Mouse (Mus musculus) ES-Bruce4 (cell line): ENCODE measurements around the gene Ccdc181. TPM values are rescaled to one million over a fixed set of nuclear protein-coding genes. Genes with fewer than 3 reads are reported as not detected.

Experiments
- H3K27ac ChIP-seq: 2 replicates; pipeline ENCODE4 v1.5.1; 2012; ENCODE audit warnings: low read length, inconsistent platforms; ENCODE audit not compliant: insufficient read depth
- H3K27me3 ChIP-seq: 2 replicates; pipeline ENCODE4 v1.6.1; 2012; ENCODE audit warnings: mild to moderate bottlenecking, low read length, inconsistent platforms; ENCODE audit not compliant: control insufficient read depth, poor library complexity, insufficient read depth, severe bottlenecking
- H3K36me3 ChIP-seq: 2 replicates; pipeline ENCODE4 v1.6.1; 2012; ENCODE audit warnings: inconsistent platforms, mild to moderate bottlenecking, low read length, moderate library complexity; ENCODE audit not compliant: control insufficient read depth, poor library complexity, insufficient read depth, severe bottlenecking
- H3K4me1 ChIP-seq: one replicate; pipeline ENCODE4 v1.8.1; 2011; ENCODE audit warnings: low read length; ENCODE audit not compliant: control insufficient read depth, insufficient read depth
- H3K4me3 ChIP-seq: 2 replicates; pipeline ENCODE4 v1.5.1; 2011; ENCODE audit warnings: low read depth, mild to moderate bottlenecking, low read length
- H3K9ac ChIP-seq: 2 replicates; pipeline ENCODE4 v1.6.1; 2012; ENCODE audit warnings: low read depth, mild to moderate bottlenecking, inconsistent platforms; ENCODE audit not compliant: poor library complexity, severe bottlenecking
- H3K9me3 ChIP-seq: replicated peaks from 2 replicates; pipeline ENCODE4 v1.6.1; 2012; ENCODE audit warnings: mild to moderate bottlenecking, low read length, inconsistent platforms; ENCODE audit not compliant: control insufficient read depth, poor library complexity, insufficient read depth, severe bottlenecking
- CTCF ChIP-seq: IDR thresholded peaks from one replicate; pipeline ENCODE4 v1.8.1; 2011; ENCODE audit warnings: low read depth, low read length
- EP300 ChIP-seq: IDR thresholded peaks from 2 replicates; pipeline ENCODE4 v1.6.1; 2011; ENCODE audit warnings: low read depth, low read length; ENCODE audit not compliant: insufficient read depth
- POLR2A ChIP-seq: IDR thresholded peaks from one replicate; pipeline ENCODE4 v1.8.1; 2011; ENCODE audit warnings: low read length; ENCODE audit not compliant: insufficient read depth
- polyA plus RNA-seq: library from polyadenylated mRNA; stranded (reverse); fragments of >200 nt; gene quantifications from 2 replicates; pipeline ENCODE4 v1.2.4, GENCODE M21; 2011; ENCODE audit warnings: low read depth; ENCODE audit not compliant: missing spikeins, insufficient read depth, insufficient read length

Gene Ccdc181
- polyA plus RNA-seq, 1 experiment, result 10.2 TPM

GRCm38 (mm10) chr1:164270941-164271340 is 4.4 kb upstream of the Ccdc181 start:
- H3K27me3 ChIP-seq, result no peaks in the 10 kb centered on the region
- no peaks in the 10 kb centered on the region for H3K36me3 ChIP-seq
- H3K9ac ChIP-seq, result no peak overlapping the region
- no peaks in the 10 kb centered on the region for H3K4me1 ChIP-seq
- H3K9me3 ChIP-seq, result no peaks in the 10 kb centered on the region
- TF ChIP-seq POLR2A, result no peak
- no peak for TF ChIP-seq EP300
- no peak for TF ChIP-seq CTCF
- H3K4me3 ChIP-seq, result no peak overlapping the region
- H3K27ac ChIP-seq, result no peak overlapping the region

GRCm38 (mm10) chr1:164273659-164274058 is 1.7 kb upstream of the Ccdc181 start:
- H3K27ac ChIP-seq, result no peak overlapping the region
- no peaks in the 10 kb centered on the region for H3K4me1 ChIP-seq
- H3K4me3 ChIP-seq, result no peak overlapping the region
- H3K27me3 ChIP-seq, result no peaks in the 10 kb centered on the region
- no peak for TF ChIP-seq EP300
- TF ChIP-seq CTCF, result no peak
- no peak for TF ChIP-seq POLR2A
- H3K9ac ChIP-seq, result no peak overlapping the region
- no peaks in the 10 kb centered on the region for H3K9me3 ChIP-seq
- H3K36me3 ChIP-seq, result no peaks in the 10 kb centered on the region

GRCm38 (mm10) chr1:164276552-164276951 is 1.2 kb downstream of the Ccdc181 start:
- TF ChIP-seq POLR2A (no peak), EP300 (no peak), CTCF (no peak)
- Histone ChIP-seq H3K36me3 (no peaks in the 10 kb centered on the region), H3K9me3 (no peaks in the 10 kb centered on the region), H3K27ac (no peak overlapping the region), H3K4me1 (no peaks in the 10 kb centered on the region), H3K4me3 (no peak overlapping the region), H3K27me3 (no peaks in the 10 kb centered on the region), H3K9ac (no peak overlapping the region)

- H3K9ac ChIP-seq, result no peak overlapping the region
- no peak overlapping the region for H3K4me3 ChIP-seq
- H3K4me1 ChIP-seq, result no peaks in the 10 kb centered on the region
- H3K27ac ChIP-seq, result no peak overlapping the region
- no peaks in the 10 kb centered on the region; the same call in 1 of the 2 replicates for H3K36me3 ChIP-seq
- H3K27me3 ChIP-seq, result no peaks in the 10 kb centered on the region
- TF ChIP-seq POLR2A (no peak), CTCF (no peak), EP300 (no peak)
- H3K9me3 ChIP-seq, result no peaks in the 10 kb centered on the region
Measured at GRCm38 (mm10) chr1:164279332-164279731, 3.9 kb downstream of the Ccdc181 start.

GRCm38 (mm10) chr1:164284007-164284406 is 8.6 kb downstream of the Ccdc181 start:
- TF ChIP-seq EP300, result no peak
- TF ChIP-seq POLR2A, result no peak
- TF ChIP-seq CTCF, result no peak
- no peak overlapping the region for H3K4me3 ChIP-seq
- H3K36me3 ChIP-seq, result no peaks in the 10 kb centered on the region; the same call in 1 of the 2 replicates
- H3K9me3 ChIP-seq, result no peaks in the 10 kb centered on the region
- no peaks in the 10 kb centered on the region for H3K4me1 ChIP-seq
- no peaks in the 10 kb centered on the region for H3K27me3 ChIP-seq
- H3K9ac ChIP-seq, result no peak overlapping the region
- no peak overlapping the region for H3K27ac ChIP-seq

- TF ChIP-seq CTCF (no peak), POLR2A (no peak), EP300 (no peak)
- H3K9ac ChIP-seq, result no peak overlapping the region
Measured at GRCm38 (mm10) chr1:164287406-164287805, 12.0 kb downstream of the Ccdc181 start.

More at GRCm38 (mm10) chr1:164287406-164287805, 12.0 kb downstream of the Ccdc181 start:
- Histone ChIP-seq H3K36me3 (peaks cover 2% of the 10 kb centered on the region; the same call in 1 of the 2 replicates), H3K9me3 (no peaks in the 10 kb centered on the region), H3K27me3 (no peaks in the 10 kb centered on the region), H3K4me1 (no peaks in the 10 kb centered on the region), H3K27ac (no peak overlapping the region), H3K4me3 (no peak overlapping the region)
